Mouse (Mus musculus) neural tube, postnatal 0 days (tissue): ENCODE results near the gene Ddx49. TPM values are rescaled to one million over a fixed set of nuclear protein-coding genes. Genes with fewer than 3 reads are reported as not detected.

Experiments
- polyA plus RNA-seq: library from polyadenylated mRNA; unstranded; fragments of >200 nt; fragmentation: Nextera tagmentation; extraction: Ambion mirVana; gene quantifications from 2 replicates; pipeline ENCODE4 v1.2.1, GENCODE M21; 2015

The Ddx49 gene
- polyA plus RNA-seq, result 37.9 and 42.1 TPM in 2 replicates

DNA sequence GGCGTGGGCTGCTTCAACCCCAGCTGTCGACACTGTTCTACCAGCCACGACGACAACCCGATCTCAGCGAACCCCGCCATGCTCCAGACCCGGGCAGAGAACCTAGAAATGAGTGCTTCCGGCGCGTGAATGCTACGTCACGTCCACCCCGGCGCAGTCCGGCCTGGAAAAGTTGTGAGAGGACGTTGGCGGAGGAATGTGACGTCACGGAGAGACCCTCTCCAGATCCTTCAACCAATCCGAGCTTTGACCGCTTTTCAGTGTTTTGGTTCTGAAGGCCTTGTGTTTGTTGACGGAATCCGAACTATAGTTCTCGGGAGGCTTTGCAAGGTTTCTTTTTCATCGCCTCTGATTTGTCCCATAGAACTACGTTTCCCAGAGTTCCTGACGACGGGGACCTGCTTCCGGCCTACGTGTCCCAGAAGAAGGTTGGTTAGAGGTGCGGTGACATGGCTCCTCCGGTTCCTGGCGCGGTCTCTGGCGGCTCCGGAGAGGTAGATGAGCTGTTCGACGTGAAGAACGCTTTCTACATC lies at the start of gene Ddx49, which contains the start of gene Cope:
Gene Ddx49 (minus strand): TSS at position 132 of the 533 bp plus-strand sequence.
Gene Cope (plus strand): TSS at position 161 of the 533 bp plus-strand sequence.

GRCm38 (mm10) chr8:70329124-70329834 lies 27.0 kb upstream of the Ddx49 start, which contains the start of gene Gdf1:
TSS of gene Gdf1 (plus strand) at chr8:70329817.

GRCm38 (mm10) chr8:70315624-70316510 lies 13.6 kb upstream of the Ddx49 start, which contains the start of gene Cers1:
TSS of gene Cers1 (plus strand) at chr8:70315775.

DNA sequence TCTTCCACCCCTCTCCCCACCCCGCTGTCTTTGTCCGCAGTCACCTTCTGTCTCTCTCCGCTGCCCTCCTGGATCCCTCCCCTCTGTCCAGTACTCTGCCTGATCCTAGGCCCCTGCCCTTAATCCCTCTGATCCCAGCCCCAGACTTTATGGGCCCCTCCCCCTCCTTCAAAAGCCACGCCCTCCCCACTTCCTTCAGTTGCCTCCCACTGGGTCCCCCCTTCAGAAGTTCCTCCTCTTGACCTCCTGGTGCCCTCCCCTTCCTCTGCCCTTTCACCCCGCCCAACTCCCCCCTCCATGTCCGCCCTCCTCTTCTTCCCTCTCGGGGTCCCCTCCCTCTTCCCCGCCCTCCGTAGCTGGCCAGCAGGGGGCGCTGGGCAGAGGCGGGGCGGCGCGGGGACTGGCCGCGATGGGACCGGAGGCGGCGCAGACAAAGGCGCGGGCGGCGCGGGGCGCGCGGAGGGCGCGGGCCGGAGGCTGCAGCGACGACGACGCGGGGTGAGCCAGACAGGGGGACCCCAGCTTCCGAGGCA lies 19.6 kb downstream of the Ddx49 start, which contains the start of gene Homer3:
Gene Homer3 (plus strand): TSS at position 225 of the 533 bp plus-strand sequence.

Other genes starting within 250 kb of the Ddx49 start
- 0.95 and 1.3 TPM in 2 replicates for gene Tm6sf2, start 229.6 kb downstream of the Ddx49 start, polyA plus RNA-seq
- 5.0 and 5.7 TPM in 2 replicates for gene Hapln4, start 219.0 kb downstream of the Ddx49 start, polyA plus RNA-seq
- gene Ncan, start 181.6 kb downstream of the Ddx49 start, polyA plus RNA-seq, result 175 and 230 TPM in 2 replicates
- 47.6 and 50.5 TPM in 2 replicates for gene Nr2c2ap, start 171.2 kb downstream of the Ddx49 start, polyA plus RNA-seq
- 9.5 and 10.8 TPM in 2 replicates for gene Rfxank, start 163.3 kb downstream of the Ddx49 start, polyA plus RNA-seq
- gene Borcs8, start 163.0 kb downstream of the Ddx49 start, polyA plus RNA-seq, result 57.1 and 64.0 TPM in 2 replicates
- gene Mef2b, start 162.8 kb downstream of the Ddx49 start, polyA plus RNA-seq, result 1.8 and 2.2 TPM in 2 replicates
- 43.9 and 44.9 TPM in 2 replicates for gene Tmem161a, start 130.1 kb downstream of the Ddx49 start, polyA plus RNA-seq
- gene Slc25a42, start 90.2 kb downstream of the Ddx49 start, polyA plus RNA-seq, result 9.7 and 11.9 TPM in 2 replicates
- 58.4 and 66.4 TPM in 2 replicates for gene Sugp2, start 68.3 kb downstream of the Ddx49 start, polyA plus RNA-seq
- 103 and 111 TPM in 2 replicates for gene Armc6, start 68.0 kb downstream of the Ddx49 start, polyA plus RNA-seq
- 19.1 and 21.1 TPM in 2 replicates for gene Homer3, start 19.7 kb downstream of the Ddx49 start, polyA plus RNA-seq
- gene Cope, start within 50 bp of the Ddx49 start, polyA plus RNA-seq, result 301 and 337 TPM in 2 replicates
- 64.3 and 66.1 TPM in 2 replicates for gene Cers1, start 13.3 kb upstream of the Ddx49 start, polyA plus RNA-seq
- 6.2 and 9.8 TPM in 2 replicates for gene Gdf1, start 27.3 kb upstream of the Ddx49 start, polyA plus RNA-seq
- 11.1 and 12.8 TPM in 2 replicates for gene Upf1, start 50.8 kb upstream of the Ddx49 start, polyA plus RNA-seq
- 1.1 and 1.3 TPM in 2 replicates for gene Comp, start 71.1 kb upstream of the Ddx49 start, polyA plus RNA-seq
- gene Crtc1, start 137.1 kb upstream of the Ddx49 start, polyA plus RNA-seq, result 37.6 and 49.6 TPM in 2 replicates
- gene Klhl26, start 174.5 kb upstream of the Ddx49 start, polyA plus RNA-seq, result 31.4 and 33.0 TPM in 2 replicates
- 261 and 281 TPM in 2 replicates for gene Tmem59l, start 184.9 kb upstream of the Ddx49 start, polyA plus RNA-seq
- 19.6 and 21.2 TPM in 2 replicates for gene Crlf1, start 190.7 kb upstream of the Ddx49 start, polyA plus RNA-seq
- gene Rex1bd, start 204.3 kb upstream of the Ddx49 start, polyA plus RNA-seq, result 212 and 215 TPM in 2 replicates
- 753 and 869 TPM in 2 replicates for gene Uba52, start 208.3 kb upstream of the Ddx49 start, polyA plus RNA-seq
- gene Fkbp8, start 225.2 kb upstream of the Ddx49 start, polyA plus RNA-seq, result 305 and 354 TPM in 2 replicates
- 52.3 and 54.9 TPM in 2 replicates for gene Kxd1, start 225.5 kb upstream of the Ddx49 start, polyA plus RNA-seq
- 11.4 and 14.1 TPM in 2 replicates for gene Ell, start 237.0 kb upstream of the Ddx49 start, polyA plus RNA-seq